Mouse (Mus musculus) lung, postnatal 0 days (tissue): Measurements from ENCODE around the gene Fyb. TPM values are rescaled to one million over a fixed set of nuclear protein-coding genes. Genes with fewer than 3 reads are reported as not detected.

ENCODE experiments used
- ATAC-seq: fragments of 200-750 bp; cut with Nextera tagmentation; 2 replicates; pipeline ENCODE4 v1.8.0; 2017; ENCODE audit warnings: moderate library complexity
- DNase-seq: peaks from one replicate; pipeline ENCODE4 v3.0.0-alpha.2; 2016; ENCODE audit warnings: low spot score
- H3K27ac ChIP-seq: fragments of 300-500 bp; sonication (generic); 2 replicates; pipeline ENCODE4 v1.5.1; 2014; ENCODE audit warnings: antibody characterized with exemption, mild to moderate bottlenecking, low read length, mixed read lengths
- H3K27me3 ChIP-seq: fragments of 300-500 bp; sonication (generic); replicated peaks from 2 replicates; pipeline ENCODE4 v1.6.1; 2014; ENCODE audit warnings: low read length, mixed read lengths; ENCODE audit not compliant: insufficient read depth
- H3K36me3 ChIP-seq: fragments of 300-500 bp; sonication (generic); 2 replicates; pipeline ENCODE4 v1.6.1; 2014; ENCODE audit warnings: low read length, mixed read lengths; ENCODE audit not compliant: insufficient read depth
- H3K4me1 ChIP-seq: fragments of 300-500 bp; sonication (generic); 2 replicates; pipeline ENCODE4 v1.6.1; 2014; ENCODE audit warnings: antibody characterized with exemption, low read depth, low read length, mixed read lengths; ENCODE audit not compliant: insufficient read depth
- H3K4me2 ChIP-seq: fragments of 300-500 bp; sonication (generic); replicated peaks from 2 replicates; pipeline ENCODE4 v1.6.1; 2014; ENCODE audit warnings: low read depth, mild to moderate bottlenecking, low read length, moderate library complexity, mixed read lengths
- H3K4me3 ChIP-seq: fragments of 300-500 bp; sonication (generic); 2 replicates; pipeline ENCODE4 v1.5.1; 2014; ENCODE audit warnings: low read depth, low read length
- H3K9ac ChIP-seq: fragments of 300-500 bp; sonication (generic); replicated peaks from 2 replicates; pipeline ENCODE4 v1.6.1; 2014; ENCODE audit warnings: low read depth, mild to moderate bottlenecking
- H3K9me3 ChIP-seq: fragments of 300-500 bp; sonication (generic); 2 replicates; pipeline ENCODE4 v1.6.1; 2016; ENCODE audit warnings: low read length, mixed read lengths
- CTCF ChIP-seq: IDR thresholded peaks from 2 replicates; pipeline ENCODE4 v1.5.1; 2016; ENCODE audit warnings: antibody characterized with exemption, mild to moderate bottlenecking
- EP300 ChIP-seq: IDR thresholded peaks from 2 replicates; pipeline ENCODE4 v1.6.1; 2016; ENCODE audit warnings: antibody characterized with exemption, mild to moderate bottlenecking, control low read depth
- WGBS: fragments of 180-500 bp; shearing (Covaris S2); extraction: QIAGEN DNeasy Blood & Tissue Kit; methylation state at CpG from one replicate; pipeline ENCODE4 v1.1.7; 2014; 5-methylcytosine and 5-hydroxymethylcytosine counted together
- polyA plus RNA-seq: library from polyadenylated mRNA; unstranded; fragments of >200 nt; fragmentation: Nextera tagmentation; extraction: Ambion mirVana; gene quantifications from 2 replicates; pipeline ENCODE4 v1.2.1, GENCODE M21; 2015

Fyb gene
- polyA plus RNA-seq, 1 experiment from 2014 or later = 7.5 TPM

DNA sequence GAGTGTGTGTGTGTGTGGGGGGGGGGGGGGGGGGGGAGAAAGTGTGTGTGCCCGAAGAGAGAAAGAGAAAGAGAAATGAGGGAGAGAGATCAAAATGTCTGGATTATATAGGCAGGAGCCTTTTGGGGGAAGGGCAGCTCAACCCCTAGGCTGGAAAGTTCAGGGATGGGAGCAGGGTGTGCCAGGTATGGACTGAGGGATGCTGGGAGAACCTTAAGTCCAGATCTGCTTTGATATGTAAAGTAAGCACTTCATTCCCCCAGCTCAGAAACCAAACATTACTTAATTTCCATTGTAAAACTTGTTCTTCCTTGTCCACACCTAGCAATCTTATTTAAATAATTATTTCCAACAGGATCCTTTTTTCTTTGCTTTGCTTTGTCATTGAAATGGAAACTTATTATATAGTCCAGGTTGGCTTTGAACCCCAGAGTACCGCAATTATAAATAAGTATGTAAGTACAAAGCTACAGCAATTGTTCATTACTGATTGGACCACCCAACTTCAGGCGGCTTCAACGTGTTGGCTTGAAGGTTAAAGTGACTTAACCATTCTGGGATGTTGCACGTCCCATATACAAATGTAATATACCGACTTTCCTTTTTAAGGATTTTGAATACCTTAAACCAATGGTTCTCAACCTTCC lies 105.9 kb downstream of the Fyb start:
- TF ChIP-seq CTCF (no peak), EP300 (no peak)

DNA sequence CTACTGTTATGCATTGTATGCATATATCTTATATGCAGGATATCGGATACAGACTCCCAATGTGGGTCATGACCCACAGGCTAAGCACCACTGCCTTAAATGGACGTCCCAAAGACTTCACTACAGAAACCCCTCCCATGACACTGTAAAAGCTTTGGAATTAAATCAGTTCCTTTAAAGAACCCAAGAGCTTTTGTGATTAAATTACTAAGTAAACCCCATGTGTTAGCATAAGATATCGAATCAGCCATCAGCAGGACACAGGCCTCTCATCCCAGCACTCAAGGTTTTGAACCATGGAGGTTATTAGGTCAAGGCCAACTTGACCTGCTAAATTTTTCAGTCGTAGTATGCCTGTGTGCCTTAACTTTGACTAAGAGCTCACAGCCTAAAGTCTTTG lies 106.5 kb downstream of the Fyb start:
- H3K9me3 ChIP-seq = no peaks in the 10 kb centered on the region
- no peak overlapping the region for H3K4me3 ChIP-seq
- no peak overlapping the region for H3K27ac ChIP-seq
- ATAC-seq = no peak
- H3K4me1 ChIP-seq = peaks cover 5% of the 10 kb centered on the region; the same call in 1 of the 2 replicates
- no peak overlapping the region for H3K4me2 ChIP-seq
- 64% methylated on average over 4 of the region's 4 CpGs for WGBS
- TF ChIP-seq CTCF (no peak), EP300 (no peak)
- no peaks in the 10 kb centered on the region for H3K36me3 ChIP-seq
- no peak for DNase-seq
- H3K9ac ChIP-seq = no peak overlapping the region
- no peaks in the 10 kb centered on the region for H3K27me3 ChIP-seq

More for the DNA sequence above, 105.9 kb downstream of the Fyb start:
- no peak overlapping the region for H3K27ac ChIP-seq
- H3K4me1 ChIP-seq = peaks cover 5% of the 10 kb centered on the region; the same call in 1 of the 2 replicates
- 84% methylated on average over 6 of the region's 6 CpGs for WGBS
- H3K27me3 ChIP-seq = no peaks in the 10 kb centered on the region
- no peak; the same call in 1 of the 2 replicates for ATAC-seq
- H3K4me2 ChIP-seq = no peak overlapping the region
- no peaks in the 10 kb centered on the region for H3K36me3 ChIP-seq
- no peak overlapping the region for H3K9ac ChIP-seq
- H3K4me3 ChIP-seq = no peak overlapping the region
- peak; percentile 49 for DNase-seq
- H3K9me3 ChIP-seq = no peaks in the 10 kb centered on the region

DNA sequence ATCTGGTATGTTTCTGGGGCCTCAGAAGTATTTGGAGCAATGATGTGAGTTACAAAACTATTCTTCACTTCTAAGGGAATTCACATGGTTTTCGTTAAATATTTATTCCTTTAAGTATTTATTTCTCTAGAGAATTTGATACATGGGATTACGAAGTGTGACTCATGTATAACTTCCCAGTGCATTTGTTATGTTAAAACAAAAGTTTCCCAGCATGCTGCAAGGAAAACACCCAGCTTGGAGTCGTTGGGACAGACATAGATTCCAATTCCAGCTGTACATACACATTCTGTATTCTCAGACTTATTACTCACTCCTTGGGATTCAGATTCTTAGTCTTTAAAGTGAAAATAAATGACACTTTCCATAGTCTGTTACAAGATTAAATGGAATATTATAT lies 112.8 kb downstream of the Fyb start:
- Histone ChIP-seq H3K27me3 (no peaks in the 10 kb centered on the region), H3K27ac (no peak overlapping the region), H3K4me1 (no peaks in the 10 kb centered on the region), H3K36me3 (no peaks in the 10 kb centered on the region), H3K4me2 (no peak overlapping the region), H3K4me3 (no peak overlapping the region), H3K9ac (no peak overlapping the region), H3K9me3 (no peaks in the 10 kb centered on the region)
- 53% methylated on average over 3 of the region's 3 CpGs for WGBS
- DNase-seq (no peak), ATAC-seq (no peak)
- TF ChIP-seq EP300 = no peak
- no peak for TF ChIP-seq CTCF

DNA sequence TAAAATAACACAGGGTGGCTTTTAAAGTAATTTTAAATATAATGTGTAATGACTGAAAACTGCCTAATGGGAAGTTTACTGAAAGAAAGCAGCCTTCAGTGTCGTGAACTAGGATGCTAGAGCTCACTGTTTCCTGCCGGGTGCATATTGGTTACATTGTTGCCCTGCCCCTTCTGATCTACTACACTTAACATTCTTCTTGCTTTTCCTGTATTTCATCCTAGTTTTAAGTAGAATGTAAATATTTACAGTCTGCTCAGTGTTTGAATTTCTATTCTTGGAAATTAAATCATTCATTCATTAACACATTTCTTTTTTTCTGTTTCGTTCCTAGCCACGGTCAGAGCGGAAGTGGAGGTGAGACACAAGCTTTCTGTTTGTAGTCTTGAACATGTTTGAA lies 119.6 kb downstream of the Fyb start:
- ATAC-seq (peak; percentile 63), DNase-seq (peak; percentile 84)
- Histone ChIP-seq H3K36me3 (no peaks in the 10 kb centered on the region), H3K27ac (no peak overlapping the region), H3K9ac (no peak overlapping the region), H3K27me3 (no peaks in the 10 kb centered on the region), H3K4me1 (no peaks in the 10 kb centered on the region), H3K4me2 (no peak overlapping the region), H3K4me3 (no peak overlapping the region), H3K9me3 (no peaks in the 10 kb centered on the region)
- TF ChIP-seq EP300 (peak; percentile 90), CTCF (no peak)
- WGBS = 15% methylated on average over 5 of the region's 5 CpGs

DNA sequence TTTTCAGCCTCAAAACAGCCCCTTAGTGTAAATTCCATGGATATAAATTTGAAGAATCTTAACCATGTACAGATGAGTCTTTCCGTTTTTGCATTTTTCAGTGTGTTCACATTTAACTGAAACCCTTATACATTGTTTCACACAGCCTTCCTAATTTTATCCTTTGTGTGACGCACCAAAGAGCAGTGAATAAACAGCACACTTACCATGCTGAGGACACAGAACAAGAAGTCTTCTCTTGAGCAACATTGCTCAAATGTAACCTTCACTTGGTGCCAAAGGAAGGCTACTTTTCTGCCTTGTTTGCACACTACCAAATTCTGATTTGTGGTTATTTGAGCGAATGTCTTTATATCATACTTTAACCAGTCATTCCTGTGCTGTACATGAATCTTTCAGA lies 122.8 kb downstream of the Fyb start:
- WGBS = 63% methylated on average over 3 of the region's 3 CpGs
- Histone ChIP-seq H3K4me2 (no peak overlapping the region), H3K9me3 (no peaks in the 10 kb centered on the region), H3K4me1 (no peaks in the 10 kb centered on the region), H3K36me3 (no peaks in the 10 kb centered on the region), H3K27ac (peak overlapping the region; percentile 52), H3K27me3 (no peaks in the 10 kb centered on the region), H3K9ac (no peak overlapping the region), H3K4me3 (no peak overlapping the region)
- TF ChIP-seq EP300 (peak; percentile 87), CTCF (no peak)
- ATAC-seq (peak; percentile 67), DNase-seq (peak; percentile 78)

DNA sequence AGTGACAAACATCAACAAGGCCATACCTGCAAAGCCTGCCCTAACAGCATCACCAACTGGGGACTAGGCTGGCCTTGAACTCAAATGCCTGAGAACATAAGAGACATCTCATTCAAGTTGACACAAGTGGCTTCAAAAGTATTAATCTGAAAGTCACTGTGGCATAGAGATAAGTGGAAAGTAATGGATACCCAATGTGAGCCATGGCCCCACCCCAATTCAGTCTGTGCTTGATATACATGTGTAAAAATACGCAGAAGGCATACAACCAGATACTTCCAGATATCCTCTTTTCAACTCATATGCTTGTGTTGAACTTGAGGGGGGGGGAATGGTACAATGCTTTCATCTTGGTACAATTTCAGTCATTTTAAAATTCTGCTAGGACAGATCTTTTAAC lies 124.4 kb downstream of the Fyb start:
- WGBS = 91% methylated on average over 1 of the region's 1 CpGs
- Histone ChIP-seq H3K4me2 (no peak overlapping the region), H3K27ac (no peak overlapping the region), H3K9me3 (no peaks in the 10 kb centered on the region), H3K4me3 (no peak overlapping the region), H3K4me1 (no peaks in the 10 kb centered on the region), H3K36me3 (no peaks in the 10 kb centered on the region), H3K27me3 (no peaks in the 10 kb centered on the region), H3K9ac (no peak overlapping the region)
- ATAC-seq (no peak), DNase-seq (no peak)
- no peak for TF ChIP-seq EP300
- no peak for TF ChIP-seq CTCF
